Mouse (Mus musculus): ENCODE data around the gene Ly6g5c.

GRCm38 (mm10) chr17:35158850-35159593 lies 50.9 kb downstream of the Ly6g5c start:
- TF ChIP-seq CTCF (IDR thresholded peaks at IDR 0.05; ENCODE audit: borderline replicate concordance, insufficient read depth, low read depth, low read length) (no peak), POLR2A (IDR thresholded peaks at IDR 0.05; ENCODE audit: borderline replicate concordance, insufficient read depth, low read length) (no peak)
